Mouse (Mus musculus) layer of hippocampus, adult 18-20 months (tissue): Measurements from ENCODE around the gene Pkmyt1. TPM values are rescaled to one million over a fixed set of nuclear protein-coding genes. Genes with fewer than 3 reads are reported as not detected.

ENCODE experiments used
- DNase-seq, 2 experiments: peaks; one replicate each; pipeline ENCODE4 v3.0.0; 2022; ENCODE audit warnings: low spot score in 2 of 2
- long read RNA-seq: library from polyadenylated mRNA; stranded (forward); transcript quantifications from one replicate; pipeline ENCODE4 v2.0.0, GENCODE M21; 2021
- total RNA-seq, 2 experiments: library from RNA; stranded (reverse); gene quantifications; 2 replicates each; pipeline ENCODE4 v1.2.3; 2021

Gene Pkmyt1
- total RNA-seq = 1 to 10 TPM; 3.4 to 3.8 TPM
- long read RNA-seq, transcript Pkmyt1-201 (8 exons, 2,040 nt) = major isoform, 6 of 8 reads
- long read RNA-seq, partial matches to known transcripts = 1 of 8 reads
- long read RNA-seq, other reads (novel, unspliced or antisense) = 1 of 8 reads

- peak; percentile 89 to 96 for DNase-seq
Observed at GRCm38 (mm10) chr17:23725999-23726757, at the start of gene Pkmyt1. Pkmyt1 (plus strand) TSS chr17:23726336.

DNA sequence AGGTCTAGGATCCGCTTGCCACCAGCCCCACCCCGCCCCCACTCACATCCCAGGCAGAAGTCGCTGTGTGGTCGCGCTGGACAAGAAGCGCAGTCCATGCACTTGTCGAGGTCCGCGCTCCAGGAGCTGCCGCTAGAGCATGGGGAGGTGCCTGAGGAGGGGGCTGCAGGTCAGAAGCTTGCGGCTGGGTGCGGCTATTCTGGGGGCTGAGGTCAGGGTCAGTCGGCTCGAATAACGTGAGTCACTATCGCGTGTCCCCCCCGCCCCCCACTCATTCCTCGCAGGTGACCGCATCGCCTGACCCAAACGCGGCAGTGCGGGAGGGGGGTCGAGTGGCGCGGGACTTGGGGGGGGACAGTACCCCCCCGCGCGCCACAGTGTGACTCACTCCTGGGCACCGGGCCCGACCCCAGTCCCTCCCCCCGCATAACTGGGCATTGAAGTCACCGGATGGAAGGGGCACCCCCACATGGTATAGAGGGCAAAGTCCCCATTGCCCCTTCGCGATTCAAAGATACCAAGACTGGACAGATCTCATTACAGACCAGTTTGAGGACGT lies 49.6 kb upstream of the Pkmyt1 start:
- DNase-seq = no peak

- peak; percentile 68 to 78 for DNase-seq
Observed at GRCm38 (mm10) chr17:23677236-23677679, 48.9 kb upstream of the Pkmyt1 start, which contains the start of gene Tnfrsf12a. Tnfrsf12a (minus strand) TSS chr17:23677468.

DNA sequence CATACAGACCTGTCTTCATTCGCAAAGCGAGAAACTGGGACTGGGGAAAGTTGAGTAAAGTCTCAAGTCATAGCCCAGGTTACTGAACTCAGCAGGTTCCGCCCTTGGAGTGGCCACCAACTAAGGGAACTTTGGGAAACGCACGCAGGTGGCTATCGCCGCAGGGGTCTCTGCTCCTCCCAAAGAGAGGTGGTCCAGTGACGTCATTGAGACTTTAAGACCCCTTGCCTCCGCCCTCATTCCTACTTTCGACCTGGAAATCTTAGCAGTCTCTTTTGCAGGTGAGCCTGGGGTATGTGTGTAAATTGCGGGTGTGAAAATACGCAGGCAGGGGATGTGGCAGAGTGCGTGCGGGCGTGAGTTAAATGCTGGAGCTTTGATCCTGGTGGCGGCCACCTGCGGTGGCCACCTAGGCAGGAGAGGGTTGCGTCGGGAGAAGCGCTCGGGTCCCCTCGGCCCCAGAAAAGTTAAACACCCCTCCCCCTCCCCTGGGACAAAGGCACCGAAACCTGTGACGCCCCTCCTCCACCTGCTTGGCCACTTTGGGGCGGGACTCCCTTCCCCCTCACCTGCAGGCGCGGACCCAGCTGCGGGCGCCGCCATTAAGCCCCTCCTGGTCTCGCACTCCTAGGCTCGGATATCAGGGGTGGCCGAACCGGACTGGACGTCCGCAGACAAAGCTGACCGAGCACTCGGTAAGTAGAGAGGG lies 46.9 kb upstream of the Pkmyt1 start, which contains the start of gene Cldn6:
Gene Cldn6, plus strand, starts transcription at position 123 of the 709 bp plus-strand sequence.
- no peak for DNase-seq

DNA sequence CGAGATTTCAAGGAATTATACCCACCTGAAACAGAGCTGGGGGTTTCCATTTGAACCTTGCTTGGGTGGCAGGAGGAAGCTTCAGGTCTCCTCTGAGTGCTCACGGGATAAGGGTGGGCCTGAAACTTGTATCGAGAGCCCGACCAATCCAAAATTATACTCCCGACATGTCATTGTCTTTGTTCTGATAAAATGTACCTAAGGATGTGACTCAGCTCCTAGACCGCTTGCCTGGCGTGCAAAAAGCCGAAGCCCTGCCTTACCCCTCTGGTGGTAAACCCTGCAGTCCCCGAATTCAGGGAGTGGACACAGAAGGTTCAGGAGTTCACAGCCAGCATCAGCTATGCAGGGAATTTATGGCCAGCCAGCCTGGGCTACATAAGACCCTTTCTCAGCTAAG lies 45.8 kb upstream of the Pkmyt1 start:
- DNase-seq = no peak

DNA sequence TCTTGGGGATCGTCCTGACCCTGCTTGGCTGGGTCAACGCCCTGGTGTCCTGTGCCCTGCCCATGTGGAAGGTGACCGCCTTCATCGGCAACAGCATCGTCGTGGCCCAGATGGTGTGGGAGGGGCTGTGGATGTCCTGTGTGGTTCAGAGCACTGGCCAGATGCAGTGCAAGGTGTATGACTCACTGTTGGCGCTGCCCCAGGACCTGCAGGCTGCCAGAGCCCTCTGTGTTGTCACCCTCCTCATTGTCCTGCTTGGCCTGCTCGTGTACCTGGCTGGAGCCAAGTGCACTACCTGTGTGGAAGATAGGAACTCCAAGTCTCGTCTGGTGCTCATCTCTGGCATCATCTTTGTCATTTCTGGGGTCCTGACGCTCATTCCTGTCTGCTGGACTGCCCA lies 45.0 kb upstream of the Pkmyt1 start:
- no peak for DNase-seq

- no peak for DNase-seq
Observed at GRCm38 (mm10) chr17:23682092-23682491, 44.0 kb upstream of the Pkmyt1 start.

GRCm38 (mm10) chr17:23682530-23682929 lies 43.6 kb upstream of the Pkmyt1 start:
- no peak for DNase-seq

DNA sequence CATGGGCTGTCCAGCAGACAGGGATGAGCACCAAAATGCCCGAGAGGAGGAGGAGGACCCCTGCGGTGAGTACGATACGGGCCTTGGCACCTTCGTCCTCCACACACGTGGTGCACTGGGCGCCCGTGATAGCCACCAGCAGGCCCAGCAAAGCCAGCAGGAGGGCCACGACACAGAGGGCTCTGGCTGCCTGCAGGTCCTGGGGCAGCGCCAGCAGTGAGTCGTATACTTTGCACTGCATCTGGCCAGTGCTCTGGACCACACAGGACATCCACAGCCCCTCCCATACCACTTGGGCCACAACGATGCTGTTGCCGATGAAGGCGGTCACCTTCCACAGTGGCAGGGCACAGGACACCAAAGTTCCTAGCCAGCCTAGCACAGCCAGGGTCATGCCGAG lies 42.9 kb upstream of the Pkmyt1 start:
- DNase-seq = no peak

GRCm38 (mm10) chr17:23683856-23684672 lies 42.1 kb upstream of the Pkmyt1 start, which contains the start of gene Cldn9:
Cldn9 (minus strand) TSS chr17:23684026.
- no peak for DNase-seq

GRCm38 (mm10) chr17:23694491-23694890 lies 31.6 kb upstream of the Pkmyt1 start:
- DNase-seq = no peak

DNA sequence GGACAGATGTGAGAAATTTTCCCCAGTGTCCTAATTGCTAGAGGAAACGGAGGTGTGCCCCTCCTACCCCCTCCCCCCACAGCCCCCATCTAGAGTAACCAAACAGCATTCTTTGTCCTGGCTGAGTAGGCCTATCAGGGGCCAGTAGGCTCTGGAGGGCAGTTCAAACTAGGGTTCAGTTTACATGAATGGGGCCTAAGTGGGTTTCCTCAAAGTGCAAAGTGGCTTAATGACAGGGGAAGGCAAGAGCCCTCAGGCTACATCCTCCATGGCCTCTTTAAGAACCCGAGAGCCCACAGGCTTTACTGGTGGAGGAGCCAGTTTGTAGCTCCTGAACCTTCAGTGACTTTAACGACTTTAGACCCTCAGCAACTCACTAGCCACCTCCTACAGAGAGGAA lies 30.3 kb upstream of the Pkmyt1 start:
- no peak for DNase-seq

DNA sequence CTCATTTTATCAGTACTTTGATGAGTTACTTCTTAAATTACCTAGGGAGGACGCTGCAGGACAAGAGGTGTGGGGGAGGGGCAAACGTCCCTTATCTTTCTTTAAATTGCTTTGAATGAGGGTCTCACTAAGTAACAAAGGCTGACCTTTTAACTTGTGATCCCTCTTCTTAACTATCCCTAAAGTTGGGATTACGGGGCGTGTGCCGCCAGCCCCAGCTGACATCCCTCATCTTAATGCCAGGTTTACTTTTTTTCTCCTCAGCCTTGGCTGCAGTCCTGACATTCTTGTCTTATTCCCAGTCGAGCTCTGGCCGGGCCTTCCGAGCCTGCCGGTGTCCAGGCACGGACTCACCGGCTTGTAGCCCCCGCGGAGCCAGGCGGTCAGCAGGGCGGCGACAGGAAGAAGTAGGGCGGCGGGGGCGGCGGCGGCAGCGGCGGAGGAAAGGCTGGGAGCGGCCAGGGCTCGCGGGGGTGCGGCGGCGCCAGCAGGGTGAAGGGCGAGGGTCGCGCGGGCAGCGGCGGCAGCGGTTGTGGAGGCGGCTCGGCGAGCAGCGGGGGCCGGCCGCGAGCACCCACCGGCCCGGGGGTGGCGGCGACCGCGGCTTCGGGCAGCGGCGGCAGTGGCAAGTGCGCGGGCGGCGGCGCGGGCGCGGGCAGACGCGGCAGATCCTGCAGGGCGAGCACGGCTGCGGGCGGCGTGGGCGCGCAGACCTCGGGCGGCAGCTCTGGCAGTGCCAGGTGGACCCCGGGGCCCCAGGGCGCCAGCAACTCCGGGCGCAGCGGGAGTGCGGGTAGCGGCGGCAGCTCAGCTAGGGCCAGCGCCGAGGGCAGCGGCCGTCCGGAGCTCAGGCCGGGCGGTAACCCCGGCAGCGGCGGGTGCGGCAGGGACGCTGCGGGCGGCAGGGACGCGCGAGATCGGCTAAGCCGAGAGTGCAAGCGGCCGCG lies 26.7 kb upstream of the Pkmyt1 start:
- DNase-seq = no peak

DNA sequence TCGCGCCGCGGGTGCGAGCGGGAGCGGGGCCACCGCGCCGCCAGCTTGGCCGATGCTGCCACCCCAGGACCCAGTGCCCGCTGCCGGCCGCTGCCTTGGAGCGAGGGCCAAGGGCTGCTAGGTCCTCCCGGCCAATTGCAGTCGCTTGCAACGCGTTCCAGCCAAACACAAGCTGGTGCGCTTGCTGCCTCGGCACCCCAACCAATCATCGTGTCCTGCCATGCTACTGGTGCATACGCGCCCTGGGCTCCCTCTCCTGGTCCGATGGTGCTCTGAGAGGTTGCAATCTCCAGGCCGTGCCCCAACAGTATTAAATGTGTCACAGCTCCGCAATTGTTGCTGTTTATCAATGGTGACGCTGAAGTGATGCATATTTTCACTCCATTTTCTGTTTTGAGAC lies 26.1 kb upstream of the Pkmyt1 start:
- DNase-seq = peak; percentile 86 to 93

DNA sequence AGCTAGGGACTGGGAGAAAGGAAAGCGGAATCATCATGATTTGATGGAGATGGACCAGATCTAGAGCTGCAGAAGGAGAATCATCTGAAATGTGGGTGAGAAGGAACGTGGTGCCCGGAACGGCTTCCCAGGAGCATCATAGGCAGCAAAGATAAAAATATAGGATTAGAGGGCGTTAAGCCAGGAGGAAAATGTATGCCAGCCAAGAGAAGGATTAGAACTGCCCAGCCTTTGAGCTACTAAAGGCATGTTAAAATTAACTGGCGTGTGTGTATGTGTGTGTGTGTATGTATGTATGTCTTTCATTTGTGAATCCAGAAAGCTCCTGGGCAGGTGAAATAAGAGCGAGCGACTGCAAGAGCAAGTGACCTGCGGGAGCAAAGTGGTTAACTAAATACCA lies 22.8 kb upstream of the Pkmyt1 start:
- DNase-seq = no peak

- peak in 1 of 2 experiments; percentile 40 for DNase-seq
Observed at GRCm38 (mm10) chr17:23704741-23705140, 21.4 kb upstream of the Pkmyt1 start.

DNA sequence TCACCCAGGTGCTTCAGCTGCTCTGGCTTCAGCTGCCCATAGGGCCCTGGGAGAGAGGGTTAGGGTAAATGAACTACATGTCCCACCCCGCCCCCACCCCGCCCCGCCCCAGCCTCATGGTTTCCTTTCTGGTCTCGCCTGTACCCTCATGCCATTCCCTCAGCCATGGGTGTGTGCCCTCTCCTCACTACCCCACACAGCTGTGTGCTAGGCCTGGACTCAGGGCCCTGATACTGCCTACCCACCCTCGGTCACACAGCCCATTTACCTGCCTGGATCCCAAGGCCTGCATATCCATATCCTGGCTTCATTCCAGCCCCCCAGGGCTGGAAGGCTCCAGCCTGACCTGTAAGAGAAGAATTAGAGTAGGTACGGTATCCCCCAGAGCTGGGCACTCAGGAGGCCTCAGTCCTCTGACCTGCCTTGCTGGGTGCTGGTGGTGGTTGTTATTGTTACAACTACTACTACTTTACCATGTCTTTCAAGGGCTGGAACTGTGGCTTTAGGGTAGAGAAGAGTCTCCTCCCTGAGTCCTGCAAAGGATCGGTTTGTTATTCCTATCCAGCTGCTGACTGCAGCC lies 20.5 kb upstream of the Pkmyt1 start:
- no peak for DNase-seq

DNA sequence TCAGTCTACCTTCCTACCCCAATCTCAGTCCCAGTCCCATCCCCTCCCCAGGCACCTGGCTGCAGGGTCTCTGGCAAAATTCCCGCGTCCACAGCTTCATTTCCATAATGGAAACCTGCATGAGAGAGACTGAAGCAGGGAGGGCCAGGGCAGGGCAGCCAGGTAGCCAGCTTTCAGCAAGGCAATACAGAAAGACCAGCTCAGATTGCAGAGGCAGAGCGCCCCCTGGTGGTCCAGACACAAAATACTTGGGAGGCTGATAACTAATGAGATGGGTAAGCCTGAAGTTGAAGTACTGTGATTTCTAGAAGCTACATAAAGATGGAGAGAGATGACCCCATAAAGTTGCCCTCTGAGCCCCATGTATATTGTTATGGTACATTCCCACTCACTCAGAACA lies 19.9 kb upstream of the Pkmyt1 start:
- DNase-seq = peak; percentile 40 to 75

DNA sequence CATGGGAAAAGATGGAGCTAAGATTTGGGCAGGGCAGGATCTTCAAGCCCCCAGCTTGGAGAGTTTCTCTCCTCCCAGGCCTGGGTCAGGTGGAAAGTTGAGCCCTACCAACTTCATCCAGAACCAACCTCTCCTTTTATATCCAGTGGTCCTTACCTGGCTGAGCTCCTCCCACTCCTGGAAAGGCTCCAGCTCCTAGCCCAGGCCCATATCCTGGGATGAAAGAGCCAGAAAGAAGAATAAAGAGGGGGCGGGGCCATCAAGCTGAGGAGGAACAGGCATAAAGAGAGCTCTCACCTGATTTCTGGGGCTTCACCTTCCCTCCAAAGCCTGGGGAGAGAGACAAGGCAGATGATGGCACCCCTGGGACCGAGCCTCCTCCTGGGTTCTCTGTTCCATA lies 9.1 kb upstream of the Pkmyt1 start:
- no peak for DNase-seq
